Mouse (Mus musculus): Measurements from ENCODE around the gene Ppp1r11. TPM values are rescaled to one million over a fixed set of nuclear protein-coding genes. Genes with fewer than 3 reads are reported as not detected.

The Ppp1r11 gene
- polyA plus RNA-seq, 2 experiments = 30.4 to 43.0 TPM

GRCm38 (mm10) chr17:36908235-36908634, 43.3 kb downstream of the Ppp1r11 start:
- Histone ChIP-seq H3K4me3 (ENCODE audit: insufficient read depth in 1 of 2, low read depth in 2 of 2, low read length in 2 of 2) (no peak overlapping the region), H3K27me3 (ENCODE audit: control insufficient read depth, insufficient read depth, low read length) (no peaks in the 10 kb centered on the region; the same call in 1 of the 2 replicates), H3K9me3 (ENCODE audit: control insufficient read depth, low read length) (no peaks in the 10 kb centered on the region), H3K9ac (replicated peaks) (no peak overlapping the region), H3K4me2 (ENCODE audit: low read depth) (no peak overlapping the region), H3K4me1 (replicated peaks; ENCODE audit: control insufficient read depth in 2 of 2, insufficient read depth in 2 of 2, low read length in 1 of 2) (no peaks in the 10 kb centered on the region), H3K27ac (no peak overlapping the region), H3K36me3 (replicated peaks; ENCODE audit: control insufficient read depth, insufficient read depth, low read depth) (no peaks in the 10 kb centered on the region)
- 25% methylated on average over 1 of the region's 1 CpGs for WGBS (ENCODE audit: insufficient replicate concordance)
- no peak for DNase-seq (ENCODE audit: low read depth in 3 of 3, low spot score in 3 of 3)
- TF ChIP-seq EP300 (IDR thresholded peaks at IDR 0.05; ENCODE audit: low read depth) (no peak), CTCF (IDR thresholded peaks at IDR 0.05; ENCODE audit: low read depth) (no peak)
- ATAC-seq (ENCODE audit: insufficient read depth) = no peak

DNA sequence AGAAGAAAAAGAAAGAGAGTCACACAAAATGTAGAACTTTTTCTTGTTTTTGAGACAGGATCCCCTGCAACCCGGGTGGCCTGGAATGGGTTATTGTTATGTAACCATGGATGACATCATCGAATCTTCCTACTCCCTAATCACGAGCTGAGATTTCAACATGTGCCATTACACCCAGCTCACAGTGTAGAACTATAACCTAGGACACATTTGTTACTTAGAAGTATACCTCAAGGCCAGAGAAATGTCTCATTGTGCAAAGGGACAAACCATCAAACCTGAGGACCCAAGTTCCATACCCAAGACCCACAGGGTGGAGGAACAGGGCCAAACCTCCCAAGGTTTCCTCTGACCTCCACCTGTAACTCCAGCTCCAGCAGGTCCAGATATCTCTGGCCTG, 47.9 kb downstream of the Ppp1r11 start:
- H3K9me3 ChIP-seq (ENCODE audit: control insufficient read depth, low read length) = no peaks in the 10 kb centered on the region
- H3K36me3 ChIP-seq (replicated peaks; ENCODE audit: control insufficient read depth, insufficient read depth, low read depth) = no peaks in the 10 kb centered on the region
- no peak for TF ChIP-seq CTCF (IDR thresholded peaks at IDR 0.05; ENCODE audit: low read depth)
- no peak for TF ChIP-seq EP300 (IDR thresholded peaks at IDR 0.05; ENCODE audit: low read depth)
- no peak overlapping the region for H3K9ac ChIP-seq (replicated peaks)
- no peak for DNase-seq (ENCODE audit: low read depth in 3 of 3, low spot score in 3 of 3)
- H3K27ac ChIP-seq = no peak overlapping the region
- H3K4me2 ChIP-seq (ENCODE audit: low read depth) = no peak overlapping the region
- H3K27me3 ChIP-seq (ENCODE audit: control insufficient read depth, insufficient read depth, low read length) = no peaks in the 10 kb centered on the region
- H3K4me3 ChIP-seq (ENCODE audit: insufficient read depth in 1 of 2, low read depth in 2 of 2, low read length in 2 of 2) = no peak overlapping the region
- no peak for ATAC-seq (ENCODE audit: insufficient read depth)
- H3K4me1 ChIP-seq (replicated peaks; ENCODE audit: control insufficient read depth in 2 of 2, insufficient read depth in 2 of 2, low read length in 1 of 2) = no peaks in the 10 kb centered on the region
- 37% methylated on average over 3 of the region's 3 CpGs for whole genome bisulfite sequencing (ENCODE audit: insufficient replicate concordance)

- no peaks in the 10 kb centered on the region for H3K9me3 ChIP-seq (ENCODE audit: control insufficient read depth, low read length)
- ATAC-seq (ENCODE audit: insufficient read depth) = no peak
- H3K36me3 ChIP-seq (replicated peaks; ENCODE audit: control insufficient read depth, insufficient read depth, low read depth) = no peaks in the 10 kb centered on the region
- H3K9ac ChIP-seq (replicated peaks) = no peak overlapping the region
- H3K4me3 ChIP-seq (ENCODE audit: insufficient read depth in 1 of 2, low read depth in 2 of 2, low read length in 2 of 2) = no peak overlapping the region
- WGBS (ENCODE audit: insufficient replicate concordance) = 19% methylated on average over 1 of the region's 1 CpGs
- H3K27ac ChIP-seq = no peak overlapping the region
- no peak overlapping the region for H3K4me2 ChIP-seq (ENCODE audit: low read depth)
- TF ChIP-seq CTCF (IDR thresholded peaks at IDR 0.05; ENCODE audit: low read depth) (no peak), EP300 (IDR thresholded peaks at IDR 0.05; ENCODE audit: low read depth) (no peak)
- no peaks in the 10 kb centered on the region for H3K4me1 ChIP-seq (replicated peaks; ENCODE audit: control insufficient read depth in 2 of 2, insufficient read depth in 2 of 2, low read length in 1 of 2)
- no peaks in the 10 kb centered on the region for H3K27me3 ChIP-seq (ENCODE audit: control insufficient read depth, insufficient read depth, low read length)
- no peak for DNase-seq (ENCODE audit: low read depth in 3 of 3, low spot score in 3 of 3)
These were observed 50.9 kb downstream of the Ppp1r11 start for GRCm38 (mm10) chr17:36900691-36901090.

GRCm38 (mm10) chr17:36900001-36900400, 51.5 kb downstream of the Ppp1r11 start:
- WGBS (ENCODE audit: insufficient replicate concordance) = 56% methylated on average over 5 of the region's 5 CpGs
- Histone ChIP-seq H3K4me2 (ENCODE audit: low read depth) (no peak overlapping the region), H3K27ac (no peak overlapping the region), H3K36me3 (replicated peaks; ENCODE audit: control insufficient read depth, insufficient read depth, low read depth) (no peaks in the 10 kb centered on the region), H3K4me3 (ENCODE audit: insufficient read depth in 1 of 2, low read depth in 2 of 2, low read length in 2 of 2) (no peak overlapping the region), H3K9me3 (ENCODE audit: control insufficient read depth, low read length) (no peaks in the 10 kb centered on the region), H3K9ac (replicated peaks) (no peak overlapping the region), H3K4me1 (replicated peaks; ENCODE audit: control insufficient read depth in 2 of 2, insufficient read depth in 2 of 2, low read length in 1 of 2) (no peaks in the 10 kb centered on the region), H3K27me3 (ENCODE audit: control insufficient read depth, insufficient read depth, low read length) (no peaks in the 10 kb centered on the region)
- ATAC-seq (ENCODE audit: insufficient read depth) (no peak), DNase-seq (ENCODE audit: low read depth in 3 of 3, low spot score in 3 of 3) (no peak)
- TF ChIP-seq EP300 (IDR thresholded peaks at IDR 0.05; ENCODE audit: low read depth) (no peak), CTCF (IDR thresholded peaks at IDR 0.05; ENCODE audit: low read depth) (no peak)

DNA sequence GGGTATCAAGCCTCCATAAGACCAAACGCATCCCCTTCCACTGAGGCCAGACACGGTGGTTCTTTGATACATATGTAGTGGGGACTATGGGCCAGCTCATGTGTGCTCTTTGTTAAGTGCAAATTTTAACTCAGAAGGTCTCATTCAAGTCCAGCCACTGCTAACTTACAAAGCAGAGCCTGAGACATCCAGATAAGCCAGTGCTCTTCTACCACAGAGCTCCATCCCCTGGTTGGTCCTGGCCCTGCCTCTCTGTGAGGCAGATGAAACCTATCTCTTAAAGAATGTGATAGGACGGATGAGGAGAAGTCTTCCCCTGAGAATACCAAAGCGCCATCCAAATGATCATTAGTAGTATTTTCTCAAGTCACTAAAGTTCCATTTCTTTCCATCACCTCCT, 52.2 kb downstream of the Ppp1r11 start:
- ATAC-seq (ENCODE audit: insufficient read depth) (no peak), DNase-seq (ENCODE audit: low read depth in 3 of 3, low spot score in 3 of 3) (no peak)
- no peaks in the 10 kb centered on the region for H3K9me3 ChIP-seq (ENCODE audit: control insufficient read depth, low read length)
- TF ChIP-seq EP300 (IDR thresholded peaks at IDR 0.05; ENCODE audit: low read depth) (no peak), CTCF (IDR thresholded peaks at IDR 0.05; ENCODE audit: low read depth) (no peak)
- no peaks in the 10 kb centered on the region for H3K4me1 ChIP-seq (replicated peaks; ENCODE audit: control insufficient read depth in 2 of 2, insufficient read depth in 2 of 2, low read length in 1 of 2)
- H3K36me3 ChIP-seq (replicated peaks; ENCODE audit: control insufficient read depth, insufficient read depth, low read depth) = no peaks in the 10 kb centered on the region
- no peak overlapping the region for H3K9ac ChIP-seq (replicated peaks)
- H3K27me3 ChIP-seq (ENCODE audit: control insufficient read depth, insufficient read depth, low read length) = no peaks in the 10 kb centered on the region
- WGBS (ENCODE audit: insufficient replicate concordance) = 56% methylated on average over 4 of the region's 4 CpGs
- no peak overlapping the region for H3K27ac ChIP-seq
- H3K4me3 ChIP-seq (ENCODE audit: insufficient read depth in 1 of 2, low read depth in 2 of 2, low read length in 2 of 2) = no peak overlapping the region
- no peak overlapping the region for H3K4me2 ChIP-seq (ENCODE audit: low read depth)

Other genes with a start within 250 kb of the Ppp1r11 start
- not detected in 2 replicates for gene H2-M10.5, start 178.8 kb downstream of the Ppp1r11 start, polyA plus RNA-seq (2012; rRNA removed)
- not detected in 2 replicates for gene H2-M10.5, start 178.8 kb downstream of the Ppp1r11 start, polyA plus RNA-seq (2014; fragmentation: Nextera tagmentation; extraction: Ambion mirVana)
- gene H2-M10.6, start 139.6 kb downstream of the Ppp1r11 start, polyA plus RNA-seq (2012; rRNA removed) = not detected in 2 replicates
- not detected in 2 replicates for gene H2-M10.6, start 139.6 kb downstream of the Ppp1r11 start, polyA plus RNA-seq (2014; fragmentation: Nextera tagmentation; extraction: Ambion mirVana)
- 6.6 and 8.6 TPM in 2 replicates for gene Trim26, start 114.6 kb downstream of the Ppp1r11 start, polyA plus RNA-seq (2012; rRNA removed)
- 6.7 and 7.9 TPM in 2 replicates for gene Trim26, start 114.6 kb downstream of the Ppp1r11 start, polyA plus RNA-seq (2014; fragmentation: Nextera tagmentation; extraction: Ambion mirVana)
- gene Trim15, start 84.5 kb downstream of the Ppp1r11 start, polyA plus RNA-seq (2012; rRNA removed) = 0.15 and 0.26 TPM in 2 replicates
- gene Trim15, start 84.5 kb downstream of the Ppp1r11 start, polyA plus RNA-seq (2014; fragmentation: Nextera tagmentation; extraction: Ambion mirVana) = 0.20 and 0.32 TPM in 2 replicates
- gene Trim10, start 82.2 kb downstream of the Ppp1r11 start, polyA plus RNA-seq (2012; rRNA removed) = 82.4 and 114 TPM in 2 replicates
- gene Trim10, start 82.2 kb downstream of the Ppp1r11 start, polyA plus RNA-seq (2014; fragmentation: Nextera tagmentation; extraction: Ambion mirVana) = 251 and 278 TPM in 2 replicates
- not detected in 2 replicates for gene Trim40, start 61.6 kb downstream of the Ppp1r11 start, polyA plus RNA-seq (2012; rRNA removed)
- gene Trim40, start 61.6 kb downstream of the Ppp1r11 start, polyA plus RNA-seq (2014; fragmentation: Nextera tagmentation; extraction: Ambion mirVana) = not detected in 2 replicates
- 0.03 TPM in 1 of 2 replicates, not detected in the other for gene Trim31, start 53.6 kb downstream of the Ppp1r11 start, polyA plus RNA-seq (2012; rRNA removed)
- gene Trim31, start 53.6 kb downstream of the Ppp1r11 start, polyA plus RNA-seq (2014; fragmentation: Nextera tagmentation; extraction: Ambion mirVana) = not detected in 2 replicates
- gene Rnf39, start 8.8 kb downstream of the Ppp1r11 start, polyA plus RNA-seq (2012; rRNA removed) = 0.02 TPM in 2 replicates
- gene Rnf39, start 8.8 kb downstream of the Ppp1r11 start, polyA plus RNA-seq (2014; fragmentation: Nextera tagmentation; extraction: Ambion mirVana) = not detected in 2 replicates
- 17.5 and 19.0 TPM in 2 replicates for gene Znrd1, start 6.8 kb upstream of the Ppp1r11 start, polyA plus RNA-seq (2012; rRNA removed)
- gene Znrd1, start 6.8 kb upstream of the Ppp1r11 start, polyA plus RNA-seq (2014; fragmentation: Nextera tagmentation; extraction: Ambion mirVana) = 25.3 and 28.2 TPM in 2 replicates
- 1.6 and 3.3 TPM in 2 replicates for gene Znrd1as, start 6.9 kb upstream of the Ppp1r11 start, polyA plus RNA-seq (2012; rRNA removed)
- gene Znrd1as, start 6.9 kb upstream of the Ppp1r11 start, polyA plus RNA-seq (2014; fragmentation: Nextera tagmentation; extraction: Ambion mirVana) = 2.9 and 3.3 TPM in 2 replicates
- not detected in 2 replicates for gene 2410137M14Rik, start 29.5 kb upstream of the Ppp1r11 start, polyA plus RNA-seq (2012; rRNA removed)
- gene 2410137M14Rik, start 29.5 kb upstream of the Ppp1r11 start, polyA plus RNA-seq (2014; fragmentation: Nextera tagmentation; extraction: Ambion mirVana) = not detected in 2 replicates
- 0.03 and 0.23 TPM in 2 replicates for gene H2-M5, start 37.8 kb upstream of the Ppp1r11 start, polyA plus RNA-seq (2012; rRNA removed)
- not detected in 2 replicates for gene H2-M5, start 37.8 kb upstream of the Ppp1r11 start, polyA plus RNA-seq (2014; fragmentation: Nextera tagmentation; extraction: Ambion mirVana)
- 3.3 and 3.5 TPM in 2 replicates for gene Zfp57, start 49.4 kb upstream of the Ppp1r11 start, polyA plus RNA-seq (2012; rRNA removed)
- gene Zfp57, start 49.4 kb upstream of the Ppp1r11 start, polyA plus RNA-seq (2014; fragmentation: Nextera tagmentation; extraction: Ambion mirVana) = 2.2 and 2.5 TPM in 2 replicates
- gene Mog, start 71.7 kb upstream of the Ppp1r11 start, polyA plus RNA-seq (2012; rRNA removed) = not detected in 2 replicates
- gene Mog, start 71.7 kb upstream of the Ppp1r11 start, polyA plus RNA-seq (2014; fragmentation: Nextera tagmentation; extraction: Ambion mirVana) = not detected in 2 replicates
- 2.2 and 2.7 TPM in 2 replicates for gene Gabbr1, start 94.2 kb upstream of the Ppp1r11 start, polyA plus RNA-seq (2012; rRNA removed)
- 0.24 and 0.30 TPM in 2 replicates for gene Gabbr1, start 94.2 kb upstream of the Ppp1r11 start, polyA plus RNA-seq (2014; fragmentation: Nextera tagmentation; extraction: Ambion mirVana)
- gene Olfr90, start 136.8 kb upstream of the Ppp1r11 start, polyA plus RNA-seq (2012; rRNA removed) = not detected in 2 replicates
- not detected in 2 replicates for gene Olfr90, start 136.8 kb upstream of the Ppp1r11 start, polyA plus RNA-seq (2014; fragmentation: Nextera tagmentation; extraction: Ambion mirVana)
- not detected in 2 replicates for gene Olfr91, start 146.5 kb upstream of the Ppp1r11 start, polyA plus RNA-seq (2012; rRNA removed)
- not detected in 2 replicates for gene Olfr91, start 146.5 kb upstream of the Ppp1r11 start, polyA plus RNA-seq (2014; fragmentation: Nextera tagmentation; extraction: Ambion mirVana)
- gene Olfr92, start 168.3 kb upstream of the Ppp1r11 start, polyA plus RNA-seq (2012; rRNA removed) = not detected in 2 replicates
- not detected in 2 replicates for gene Olfr92, start 168.3 kb upstream of the Ppp1r11 start, polyA plus RNA-seq (2014; fragmentation: Nextera tagmentation; extraction: Ambion mirVana)
- not detected in 2 replicates for gene Olfr93, start 209.8 kb upstream of the Ppp1r11 start, polyA plus RNA-seq (2012; rRNA removed)
- gene Olfr93, start 209.8 kb upstream of the Ppp1r11 start, polyA plus RNA-seq (2014; fragmentation: Nextera tagmentation; extraction: Ambion mirVana) = not detected in 2 replicates
- not detected in 2 replicates for gene Ubd, start 242.2 kb upstream of the Ppp1r11 start, polyA plus RNA-seq (2012; rRNA removed)
- gene Ubd, start 242.2 kb upstream of the Ppp1r11 start, polyA plus RNA-seq (2014; fragmentation: Nextera tagmentation; extraction: Ambion mirVana) = not detected in 2 replicates
- not detected in 2 replicates for gene Olfr94, start 249.3 kb upstream of the Ppp1r11 start, polyA plus RNA-seq (2012; rRNA removed)
- gene Olfr94, start 249.3 kb upstream of the Ppp1r11 start, polyA plus RNA-seq (2014; fragmentation: Nextera tagmentation; extraction: Ambion mirVana) = not detected in 2 replicates

Data from liver, embryonic 14.5 days (tissue).